Mouse (Mus musculus) ES-E14 (cell line): Measurements from ENCODE around the gene 1700069L16Rik. TPM values are rescaled to one million over a fixed set of nuclear protein-coding genes. Genes with fewer than 3 reads are reported as not detected.

Experiments used
- DNase-seq: peaks from one replicate; pipeline ENCODE4 v3.0.0-alpha.2; 2013; ENCODE audit warnings: low read depth, low spot score
- H3K27ac ChIP-seq: 2 replicates; pipeline ENCODE4 v1.5.1; 2012; ENCODE audit warnings: low read depth, mild to moderate bottlenecking, low read length, moderate library complexity, mixed read lengths; ENCODE audit not compliant: poor library complexity, insufficient read depth, severe bottlenecking
- H3K36me3 ChIP-seq: 2 replicates; pipeline ENCODE4 v1.6.1; 2012; ENCODE audit warnings: mild to moderate bottlenecking, low read length, moderate library complexity, mixed read lengths; ENCODE audit not compliant: control insufficient read depth, poor library complexity, insufficient read depth, severe bottlenecking
- H3K4me1 ChIP-seq, 2 experiments: fragments of 150-350 bp in 1 of 2; sonication (generic) in 1 of 2; 2 replicates each; pipeline ENCODE4 v1.6.1; 2012; ENCODE audit warnings: low read length in 2 of 2, mild to moderate bottlenecking in 1 of 2, mixed read lengths in 1 of 2; ENCODE audit not compliant: control insufficient read depth in 2 of 2, insufficient read depth in 2 of 2, poor library complexity in 1 of 2
- H3K4me3 ChIP-seq, 2 experiments: fragments of 150-350 bp in 1 of 2; sonication (generic) in 1 of 2; 2 replicates each; pipeline ENCODE4 v1.5.1; 2012; ENCODE audit warnings: low read length in 2 of 2, low read depth in 1 of 2, mild to moderate bottlenecking in 1 of 2, mixed read lengths in 1 of 2; ENCODE audit not compliant: insufficient read depth in 1 of 2, poor library complexity in 1 of 2, severe bottlenecking in 1 of 2
- H3K9ac ChIP-seq: 2 replicates; pipeline ENCODE4 v1.6.1; 2012; ENCODE audit warnings: low read depth, mild to moderate bottlenecking, low read length, mixed read lengths; ENCODE audit not compliant: poor library complexity, insufficient read depth, severe bottlenecking
- H3K9me3 ChIP-seq: fragments of 150-350 bp; sonication (generic); 2 replicates; pipeline ENCODE4 v1.6.1; 2012; ENCODE audit warnings: low read depth, mild to moderate bottlenecking, low read length; ENCODE audit not compliant: control insufficient read depth, insufficient read depth
- CHD2 ChIP-seq: IDR thresholded peaks from 2 replicates; pipeline ENCODE4 v1.6.1; 2014; ENCODE audit warnings: mild to moderate bottlenecking, low read depth, low read length, inconsistent platforms
- HCFC1 ChIP-seq: IDR thresholded peaks from 2 replicates; pipeline ENCODE4 v1.6.1; 2012; ENCODE audit warnings: low read length, inconsistent platforms, borderline replicate concordance; ENCODE audit not compliant: insufficient read depth
- MAFK ChIP-seq: IDR thresholded peaks from 2 replicates; pipeline ENCODE4 v1.6.1; 2014; ENCODE audit warnings: mild to moderate bottlenecking, low read depth, low read length, inconsistent platforms; ENCODE audit not compliant: insufficient read depth
- ZC3H11A ChIP-seq: IDR thresholded peaks from 2 replicates; pipeline ENCODE4 v1.6.1; 2012; ENCODE audit warnings: low read depth, mild to moderate bottlenecking, inconsistent platforms, low read length, borderline replicate concordance
- ZNF384 ChIP-seq: IDR thresholded peaks from 2 replicates; pipeline ENCODE4 v1.6.1; 2012; ENCODE audit warnings: low read depth, low read length, inconsistent platforms
- in situ Hi-C, 2 experiments: fragments of 600-800 bp; cut with MboI; formaldehyde crosslinking; loops; one replicate each; pipeline ENCODE4 v1.15.1; 2025; ENCODE audit warnings: low sequenced_read_pairs in 2 of 2, inconsistent platforms in 1 of 2; ENCODE audit not compliant: unreplicated experiment in 2 of 2
- total RNA-seq: library from RNA; depleted of rRNA; stranded (reverse); fragments of 300-350 nt; gene quantifications from 2 replicates; pipeline ENCODE4 v1.2.3, GENCODE M21; 2012

1700069L16Rik gene
- total RNA-seq, 1 experiment = not detected

DNA sequence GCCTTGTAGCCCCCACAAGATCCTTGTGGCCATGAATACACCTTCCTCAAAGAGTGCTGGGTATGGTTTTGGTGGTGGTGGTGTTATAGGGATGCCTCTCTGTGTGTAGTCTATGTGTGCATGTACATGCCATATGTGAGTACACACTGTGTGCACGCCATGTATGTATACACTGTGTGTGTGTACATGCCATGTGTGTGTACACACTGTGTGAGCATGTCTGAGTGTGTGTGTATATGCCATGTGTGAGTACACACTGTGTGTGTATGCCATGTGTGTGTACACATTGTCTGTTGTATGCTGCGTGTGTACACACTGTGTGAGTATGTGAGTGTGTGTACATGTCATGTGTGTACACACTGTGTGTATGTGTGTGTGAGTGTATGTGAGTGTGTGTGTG is 33.7 kb downstream of the 1700069L16Rik start:
- H3K9ac ChIP-seq = no peak overlapping the region
- no peak overlapping the region for H3K4me3 ChIP-seq
- DNase-seq = no peak
- in situ Hi-C loops = no loop called here
- H3K27ac ChIP-seq = no peak overlapping the region
- TF ChIP-seq MAFK (no peak), HCFC1 (no peak), ZC3H11A (no peak), CHD2 (no peak), ZNF384 (no peak)
- H3K36me3 ChIP-seq = no peaks in the 10 kb centered on the region
- no peaks in the 10 kb centered on the region for H3K9me3 ChIP-seq
- peaks cover 7 to 14% of the 10 kb centered on the region in 2 experiments; a peak in 3 of 4 replicates for H3K4me1 ChIP-seq

DNA sequence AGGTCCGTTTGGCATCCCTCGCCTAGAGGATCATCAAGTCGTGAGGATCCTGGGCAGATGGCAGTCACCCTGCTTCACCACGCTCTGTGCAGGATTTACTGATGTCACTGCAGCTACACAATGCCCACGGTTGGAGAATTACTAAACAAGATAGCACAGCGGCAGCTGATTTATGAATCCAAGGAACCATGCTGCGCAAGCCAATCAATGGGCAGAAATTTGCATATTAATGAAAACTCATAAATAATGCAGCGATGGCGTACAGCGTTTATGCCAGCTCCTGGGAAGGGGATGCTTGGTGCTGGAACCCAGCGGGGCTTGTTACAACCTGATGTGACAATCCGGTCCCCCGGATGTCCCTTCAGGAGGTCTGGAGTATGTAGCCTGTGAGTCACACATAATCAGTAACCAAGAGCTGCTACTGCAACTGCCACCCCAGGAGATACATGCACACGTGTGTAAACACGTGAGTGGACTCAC is 34.5 kb downstream of the 1700069L16Rik start:
- Histone ChIP-seq H3K9ac (no peak overlapping the region), H3K9me3 (no peaks in the 10 kb centered on the region), H3K27ac (no peak overlapping the region), H3K4me1 (peaks cover 7 to 13% of the 10 kb centered on the region in 2 experiments; a peak in 3 of 4 replicates), H3K36me3 (no peaks in the 10 kb centered on the region), H3K4me3 (no peak overlapping the region)
- in situ Hi-C loops = no loop called here
- no peak for DNase-seq
- TF ChIP-seq HCFC1 (no peak), ZNF384 (no peak), ZC3H11A (no peak), CHD2 (no peak), MAFK (no peak)

DNA sequence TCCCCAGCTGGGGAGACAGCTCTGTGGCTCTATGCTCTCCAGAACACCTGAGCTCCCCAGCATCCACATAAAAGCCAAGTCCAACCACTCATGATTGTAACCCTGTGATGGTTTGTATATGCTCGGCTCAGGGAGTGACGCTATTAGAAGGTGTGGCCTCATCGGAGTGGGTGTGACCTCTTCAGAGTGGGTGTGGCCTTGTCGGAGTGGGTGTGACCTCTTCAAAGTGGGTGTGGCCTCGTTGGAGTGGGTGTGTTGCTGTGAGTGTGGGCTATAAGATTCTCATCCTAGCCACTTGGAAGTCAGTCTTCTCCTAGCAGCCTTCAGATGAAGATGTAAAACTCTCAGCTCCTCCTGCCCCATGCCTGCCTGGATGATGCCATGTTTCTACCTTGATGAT is 37.1 kb downstream of the 1700069L16Rik start:
- DNase-seq = no peak
- H3K27ac ChIP-seq = no peak overlapping the region
- no peaks in the 10 kb centered on the region for H3K36me3 ChIP-seq
- peaks cover 0 to 1% of the 10 kb centered on the region in 2 experiments; a peak in 1 of 4 replicates for H3K4me1 ChIP-seq
- in situ Hi-C loops = no loop called here
- no peaks in the 10 kb centered on the region for H3K9me3 ChIP-seq
- no peak overlapping the region for H3K4me3 ChIP-seq
- no peak overlapping the region for H3K9ac ChIP-seq
- TF ChIP-seq MAFK (no peak), ZC3H11A (no peak), HCFC1 (no peak), CHD2 (no peak), ZNF384 (no peak)

DNA sequence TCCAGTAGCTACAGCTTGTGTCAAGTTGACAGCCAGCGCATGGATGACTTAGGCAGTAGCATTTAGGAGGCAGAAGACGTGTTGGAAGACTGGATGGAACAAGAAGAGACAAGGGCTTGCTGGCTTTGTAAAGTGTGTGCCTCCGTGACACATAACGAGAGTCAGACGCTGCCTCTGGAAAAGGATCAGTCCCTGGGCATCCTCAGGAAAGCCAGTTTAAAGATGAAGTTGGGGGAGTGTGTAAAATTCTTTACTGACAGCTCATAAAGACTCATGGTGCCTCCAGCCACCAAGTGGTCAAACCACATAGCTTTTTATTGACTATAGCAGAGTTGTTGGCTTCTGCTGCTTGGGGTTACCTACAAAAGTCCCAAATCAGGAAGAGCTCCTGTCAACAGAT is 39.1 kb downstream of the 1700069L16Rik start:
- TF ChIP-seq MAFK (no peak), ZNF384 (no peak), HCFC1 (no peak)
- peaks cover 2 to 5% of the 10 kb centered on the region in 2 experiments; a peak in 2 of 4 replicates for H3K4me1 ChIP-seq
- no peak overlapping the region for H3K9ac ChIP-seq
- in situ Hi-C loops = no loop called here
- no peak overlapping the region for H3K27ac ChIP-seq
- H3K36me3 ChIP-seq = no peaks in the 10 kb centered on the region
- no peaks in the 10 kb centered on the region for H3K9me3 ChIP-seq
- H3K4me3 ChIP-seq = no peak overlapping the region
- no peak for DNase-seq

DNA sequence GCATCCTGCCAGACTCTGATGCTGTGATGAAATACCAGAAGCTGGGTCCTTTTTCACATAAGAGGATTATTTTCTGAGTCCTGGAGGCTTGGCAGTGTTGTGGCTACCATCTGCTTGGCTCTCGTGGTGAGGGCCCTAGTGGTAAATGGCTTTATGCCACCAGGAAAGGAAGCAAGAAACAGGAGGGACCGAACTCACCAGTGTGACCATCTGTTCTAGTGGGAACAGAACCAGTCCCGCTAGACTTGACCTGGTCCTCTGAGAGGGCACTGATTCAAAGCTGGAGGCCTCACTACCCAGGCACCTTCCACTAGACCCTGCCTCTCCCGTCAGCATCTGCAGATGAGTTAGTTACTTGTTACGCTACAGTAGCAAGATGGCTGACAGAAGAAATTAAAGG is 41.3 kb downstream of the 1700069L16Rik start:
- in situ Hi-C loops = no loop called here
- Histone ChIP-seq H3K4me3 (no peak overlapping the region), H3K4me1 (peaks cover 2 to 8% of the 10 kb centered on the region in 2 experiments; a peak in 2 of 4 replicates), H3K9me3 (no peaks in the 10 kb centered on the region), H3K9ac (no peak overlapping the region), H3K36me3 (no peaks in the 10 kb centered on the region), H3K27ac (no peak overlapping the region)
- no peak for DNase-seq
- TF ChIP-seq MAFK = no peak
- TF ChIP-seq ZC3H11A = no peak
- no peak for TF ChIP-seq ZNF384
- TF ChIP-seq CHD2 = no peak
